Mouse (Mus musculus): ENCODE data around the gene Il16.

Il16 gene

DNA sequence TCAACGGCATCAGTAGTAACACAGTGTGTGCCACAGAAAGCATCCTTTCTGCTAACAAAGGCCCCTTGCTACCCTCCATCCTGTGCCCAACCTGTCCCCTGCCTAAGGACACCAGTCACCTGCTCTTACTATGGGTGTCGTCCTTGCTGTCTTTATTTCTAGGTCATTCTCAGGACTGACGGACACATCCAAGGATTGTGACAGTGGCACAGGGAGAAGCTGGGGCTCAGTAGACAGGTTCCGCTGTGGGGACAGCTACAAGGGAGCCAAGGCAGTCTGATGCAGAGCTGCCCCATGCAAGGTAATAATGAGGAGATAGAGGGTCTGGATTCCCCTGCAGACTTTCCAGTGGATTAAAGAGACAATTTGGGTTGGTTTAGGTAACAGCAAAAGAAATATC lies 67.0 kb downstream of the Il16 start:
- no peak for DNase-seq

DNA sequence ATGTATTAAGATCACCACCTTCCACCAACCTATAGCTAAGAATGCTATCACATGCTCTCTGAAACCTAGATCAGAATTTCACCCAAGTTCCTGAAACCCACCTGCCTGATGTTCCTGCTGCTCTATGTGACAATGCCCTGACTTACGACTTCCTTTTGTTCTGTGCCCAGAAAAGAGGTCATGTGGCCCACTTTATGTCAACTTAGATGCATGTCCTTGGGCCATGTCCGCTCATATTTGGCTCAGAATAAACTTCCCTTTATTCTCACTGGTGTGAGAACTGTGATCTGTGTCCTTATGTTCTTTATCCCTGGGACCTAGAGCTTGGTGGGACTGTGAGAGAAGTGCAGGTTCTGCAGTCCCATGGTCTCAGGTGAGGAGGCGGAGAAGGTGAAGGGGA lies 68.2 kb downstream of the Il16 start:
- no peak for DNase-seq

DNA sequence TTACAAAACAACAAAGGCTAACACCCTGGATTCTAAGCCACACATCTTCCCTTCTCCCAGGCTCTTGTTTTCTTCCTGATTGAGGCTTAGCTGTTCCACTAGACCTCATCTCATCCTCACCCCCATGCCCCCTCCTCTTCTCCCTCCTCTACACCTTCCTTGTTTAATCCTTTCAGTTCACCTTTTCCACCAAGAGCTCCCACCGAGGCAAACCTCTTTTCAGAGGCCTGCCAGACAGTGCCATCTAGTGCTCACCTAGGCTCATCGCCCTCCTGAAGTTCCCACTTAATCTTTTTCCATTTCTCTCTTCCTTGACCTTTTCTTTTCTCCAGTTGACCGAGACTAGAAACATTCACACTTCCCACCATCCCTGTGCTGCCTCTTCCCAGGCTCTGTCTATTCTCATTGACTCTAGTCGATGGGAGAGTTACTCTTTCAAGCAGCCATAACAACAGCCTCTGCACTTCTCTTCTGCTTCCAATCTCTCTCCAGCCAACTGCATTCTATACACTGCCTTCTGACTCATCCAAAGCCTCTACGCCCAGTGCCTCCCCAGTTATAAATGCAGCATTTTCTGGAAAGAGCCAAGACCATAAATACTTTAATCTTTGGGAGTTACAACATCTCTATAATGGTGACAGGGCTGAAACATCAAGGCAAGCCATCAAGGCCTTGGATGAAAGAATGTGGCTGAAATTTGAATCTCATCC lies 69.8 kb downstream of the Il16 start:
- DNase-seq, result peak; percentile 60

DNA sequence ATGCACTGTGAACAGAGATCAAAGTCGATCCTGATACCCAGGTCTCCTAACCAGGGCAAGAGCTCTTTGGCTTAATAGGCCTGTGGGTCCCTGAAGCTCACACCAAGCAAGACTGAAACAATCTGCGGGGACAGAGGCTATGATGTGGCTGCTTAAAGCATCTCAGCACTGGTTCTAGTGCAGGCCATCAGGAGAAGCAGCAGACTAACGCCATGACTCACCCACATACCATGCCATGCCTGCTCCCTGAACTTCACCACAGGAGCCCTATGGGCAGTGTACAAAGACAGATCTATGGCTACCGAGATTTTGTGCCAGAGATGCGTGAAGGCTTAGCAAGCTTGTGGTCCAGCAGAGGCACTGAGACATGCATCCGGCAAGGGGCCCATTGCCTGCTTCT lies 74.0 kb downstream of the Il16 start:
- DNase-seq, result no peak

DNA sequence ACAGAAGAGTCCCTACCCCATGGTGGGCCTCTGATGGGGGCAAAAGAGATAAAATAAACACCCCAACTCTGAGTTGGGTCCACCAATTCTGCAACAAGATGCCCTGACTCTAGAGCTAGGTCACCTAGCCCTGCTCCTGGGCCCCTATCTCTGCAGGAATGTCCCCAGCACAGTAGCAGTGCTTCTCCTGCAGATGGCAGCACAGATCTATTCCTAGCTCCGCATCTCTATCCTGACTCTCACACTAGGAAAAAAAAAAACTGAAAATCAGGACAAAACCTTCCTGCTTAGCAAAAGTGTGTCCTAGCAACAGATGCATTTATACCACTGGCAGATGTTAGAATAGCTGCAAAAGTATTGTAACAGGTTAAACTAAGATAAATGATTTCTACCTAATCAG lies 76.8 kb downstream of the Il16 start:
- DNase-seq, result peak; percentile 84

DNA sequence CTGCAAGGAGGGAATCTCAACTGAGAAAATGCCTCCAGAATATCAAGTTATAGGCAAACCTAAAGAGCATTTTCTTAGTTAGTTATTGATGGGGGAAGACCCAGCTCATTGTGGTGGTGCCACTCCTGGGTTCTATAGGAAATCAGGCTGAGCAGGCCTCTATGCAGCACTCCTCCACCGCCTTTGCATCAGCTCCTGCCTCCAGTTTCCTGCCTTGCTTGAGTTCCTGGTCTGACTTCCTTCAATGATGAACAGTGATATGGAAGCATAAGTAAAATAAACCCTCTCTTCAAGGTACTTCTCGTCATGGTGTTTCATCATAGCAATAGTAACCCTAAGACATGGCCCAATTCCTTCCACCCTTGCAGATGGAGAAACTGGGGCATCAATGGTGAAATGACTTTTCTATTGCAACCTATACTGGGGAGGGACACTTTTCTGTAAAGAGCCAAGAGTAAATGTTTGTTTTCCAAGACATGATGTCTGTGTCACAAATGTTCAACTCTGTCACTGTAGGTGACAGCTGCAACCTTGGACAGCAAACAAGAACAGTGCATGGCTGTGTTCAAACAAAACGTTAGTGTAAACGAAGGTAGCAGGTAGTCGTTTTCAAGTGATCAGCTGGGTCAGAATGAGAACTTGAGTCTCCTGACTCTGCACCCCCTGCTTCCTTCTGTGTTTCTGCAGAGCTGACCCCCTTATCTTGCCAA lies 77.4 kb downstream of the Il16 start:
- peak; percentile 5 for DNase-seq

DNA sequence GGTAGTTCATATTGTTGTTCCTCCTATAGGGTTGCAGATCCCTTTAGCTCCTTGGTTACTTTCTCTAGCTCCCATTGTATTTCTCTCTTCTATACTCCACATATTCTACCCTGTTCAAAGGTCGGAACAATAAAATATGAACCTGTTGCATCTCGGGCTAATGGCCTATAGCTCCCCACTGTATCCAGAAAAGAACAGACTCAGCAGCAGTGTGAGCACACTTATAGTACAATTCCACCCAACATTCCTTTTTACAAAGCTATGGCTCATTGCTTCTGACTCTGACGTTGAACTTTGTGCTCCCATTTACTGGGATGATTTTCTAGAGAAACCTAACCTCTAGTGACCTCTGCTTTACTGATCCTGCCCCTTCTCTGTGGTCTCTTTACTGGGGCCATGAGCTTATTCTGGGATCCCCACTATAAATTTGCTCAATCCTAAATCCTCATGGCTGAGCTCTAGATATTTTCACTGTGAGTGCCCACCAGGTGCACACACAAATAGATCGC lies 79.4 kb downstream of the Il16 start:
- no peak for DNase-seq

DNA sequence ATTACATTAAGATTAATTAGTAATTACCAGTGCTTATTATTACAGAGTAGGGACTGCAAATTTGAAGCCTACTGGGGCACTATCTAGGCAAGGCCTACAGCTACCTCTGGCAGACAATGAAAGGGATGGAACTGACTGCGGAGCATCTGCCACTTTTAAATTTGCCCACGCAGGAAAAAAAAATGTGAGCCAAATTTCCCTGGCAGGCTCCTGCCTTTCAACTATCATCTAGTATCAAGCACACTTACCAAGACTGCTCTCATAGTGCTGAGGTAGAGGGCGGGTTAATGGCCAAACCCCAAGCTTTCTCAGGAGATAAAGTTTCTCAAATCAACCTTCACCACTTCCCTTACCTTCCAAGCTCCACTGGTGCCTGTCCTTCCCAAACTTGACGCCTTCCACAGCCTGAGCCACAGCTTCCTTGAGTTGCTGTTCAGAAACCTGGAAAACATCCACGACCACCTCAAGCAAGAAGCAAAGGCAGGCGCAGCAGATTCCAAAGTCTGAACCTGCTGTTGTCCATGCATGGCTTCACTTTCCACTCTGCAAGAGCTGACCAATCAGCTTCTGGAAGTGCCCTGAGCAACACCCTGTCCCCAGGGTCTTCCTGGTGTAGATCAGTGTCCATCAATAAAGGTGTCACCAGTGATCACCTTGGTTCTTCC lies 82.7 kb downstream of the Il16 start:
- no peak for DNase-seq

DNA sequence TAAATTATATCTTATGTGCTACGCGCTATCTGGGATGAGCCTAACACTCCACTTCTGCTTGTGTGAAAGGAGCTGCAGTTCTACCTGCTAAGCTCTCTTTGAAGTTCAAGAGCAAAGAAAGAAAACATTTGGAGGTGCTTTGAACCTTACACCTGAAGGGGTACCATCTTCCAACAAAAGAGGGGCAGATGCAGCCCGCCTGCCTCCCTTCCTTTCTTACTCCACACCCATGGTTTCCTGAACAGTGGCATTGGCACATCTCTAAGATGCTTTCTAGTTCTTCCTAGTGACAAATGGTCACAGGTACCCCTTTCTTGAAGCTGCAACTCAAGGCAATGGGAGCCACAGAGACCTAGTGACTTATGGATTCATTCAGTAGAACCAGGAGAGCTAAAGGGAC lies 83.8 kb downstream of the Il16 start:
- DNase-seq, result no peak

DNA sequence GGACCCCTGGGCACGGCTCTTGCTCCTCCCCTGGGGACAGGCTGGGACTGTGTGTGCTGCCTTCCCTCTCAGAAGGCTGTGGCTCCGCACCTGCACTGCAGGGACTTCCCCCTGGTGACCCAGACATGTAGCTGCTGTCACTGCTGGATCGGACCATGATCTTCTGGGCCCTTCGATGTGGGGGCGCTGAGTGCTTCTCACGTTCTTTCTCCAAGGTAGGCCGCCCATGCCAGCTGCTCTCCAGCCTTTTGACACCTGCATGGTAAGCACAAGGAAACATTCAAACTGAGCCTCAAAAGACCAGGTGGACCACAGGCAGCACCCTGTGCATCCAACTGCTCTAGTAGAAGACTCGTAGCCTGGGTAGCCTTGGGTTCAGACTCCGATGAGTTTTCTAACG lies 84.5 kb downstream of the Il16 start:
- DNase-seq, result no peak

DNA sequence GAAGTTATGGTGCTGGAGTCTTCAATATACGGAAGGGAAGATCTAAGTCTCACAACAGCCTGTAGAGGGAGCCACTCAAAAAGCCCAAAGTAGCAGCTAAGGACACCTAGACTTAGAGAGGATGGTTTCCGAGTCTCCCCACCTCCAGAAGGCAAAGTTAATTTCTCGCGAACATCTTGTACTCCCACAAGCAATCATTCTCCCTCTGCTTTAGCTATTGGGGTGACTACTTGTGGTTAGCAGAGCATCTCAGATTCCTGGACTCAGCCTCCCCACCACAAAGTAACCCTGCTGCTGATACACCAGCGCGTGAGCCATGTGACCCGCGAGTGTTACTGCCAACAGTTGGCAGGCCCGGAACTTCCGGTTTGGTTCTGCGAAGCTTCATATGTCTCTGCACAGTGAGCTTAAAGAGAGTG lies 85.2 kb downstream of the Il16 start:
- DNase-seq, result no peak

DNA sequence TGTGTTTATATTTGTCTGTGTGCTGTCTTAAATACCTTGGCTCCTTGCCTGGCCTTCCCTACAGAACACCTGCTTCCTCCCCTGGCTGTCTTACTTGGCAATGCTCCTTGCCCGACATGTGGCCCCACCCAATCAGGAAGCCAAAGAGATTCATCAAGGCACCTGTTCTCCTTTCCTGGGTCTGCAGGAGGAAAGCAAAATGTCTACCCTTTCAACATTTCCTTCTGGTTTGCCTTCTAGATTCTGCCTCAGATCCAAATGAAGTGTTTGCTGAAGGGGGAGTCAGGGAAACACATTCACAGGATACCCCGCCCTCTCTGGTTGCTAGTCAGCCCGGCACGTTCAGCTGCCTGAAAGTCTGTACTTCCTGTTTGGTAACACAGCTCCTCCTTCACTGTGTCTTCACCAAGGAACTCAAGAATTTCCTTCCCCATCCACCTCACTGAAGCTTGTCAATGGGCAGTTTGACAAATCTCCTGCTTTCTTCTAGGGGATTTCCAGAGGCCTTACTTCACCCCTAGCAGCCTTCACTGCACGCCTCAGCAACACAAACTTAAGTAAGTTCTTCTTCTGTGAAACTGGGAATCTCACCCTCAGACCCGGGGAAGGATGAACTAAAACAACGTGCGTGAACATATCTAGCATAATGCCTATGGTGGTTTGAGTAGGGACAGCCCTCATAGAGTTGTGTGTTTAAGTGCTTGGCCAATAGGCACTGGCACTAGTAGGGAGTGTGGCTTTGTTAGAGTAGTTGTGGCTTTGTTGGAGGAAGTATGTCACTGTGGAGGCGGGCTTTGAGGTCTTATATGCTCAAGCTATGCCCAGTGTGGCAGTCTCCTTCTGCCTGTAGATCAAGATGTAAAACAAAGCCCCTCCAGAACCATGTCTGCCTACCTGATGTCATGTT lies 86.1 kb downstream of the Il16 start:
- peak; percentile 69 for DNase-seq

DNA sequence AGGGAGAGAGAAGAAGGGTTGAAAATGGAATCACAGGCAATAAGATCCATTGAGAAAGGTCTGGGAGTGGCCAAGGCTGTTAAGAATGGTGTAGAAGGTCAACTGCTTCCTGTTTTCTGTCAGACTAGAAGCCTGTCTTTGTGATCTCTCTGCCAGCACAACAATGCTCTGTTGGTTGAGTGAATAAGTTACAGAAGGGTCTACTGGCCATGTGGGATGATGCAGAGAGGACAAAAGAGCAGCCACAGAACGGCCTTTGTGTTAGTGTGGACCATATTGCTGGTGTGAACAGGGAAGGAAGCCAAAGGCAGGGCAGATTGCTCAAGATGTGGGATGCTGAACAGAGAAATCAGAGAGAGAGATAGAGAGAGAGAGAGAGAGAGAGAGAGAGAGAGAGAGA lies 86.8 kb downstream of the Il16 start:
- no peak for DNase-seq

DNA sequence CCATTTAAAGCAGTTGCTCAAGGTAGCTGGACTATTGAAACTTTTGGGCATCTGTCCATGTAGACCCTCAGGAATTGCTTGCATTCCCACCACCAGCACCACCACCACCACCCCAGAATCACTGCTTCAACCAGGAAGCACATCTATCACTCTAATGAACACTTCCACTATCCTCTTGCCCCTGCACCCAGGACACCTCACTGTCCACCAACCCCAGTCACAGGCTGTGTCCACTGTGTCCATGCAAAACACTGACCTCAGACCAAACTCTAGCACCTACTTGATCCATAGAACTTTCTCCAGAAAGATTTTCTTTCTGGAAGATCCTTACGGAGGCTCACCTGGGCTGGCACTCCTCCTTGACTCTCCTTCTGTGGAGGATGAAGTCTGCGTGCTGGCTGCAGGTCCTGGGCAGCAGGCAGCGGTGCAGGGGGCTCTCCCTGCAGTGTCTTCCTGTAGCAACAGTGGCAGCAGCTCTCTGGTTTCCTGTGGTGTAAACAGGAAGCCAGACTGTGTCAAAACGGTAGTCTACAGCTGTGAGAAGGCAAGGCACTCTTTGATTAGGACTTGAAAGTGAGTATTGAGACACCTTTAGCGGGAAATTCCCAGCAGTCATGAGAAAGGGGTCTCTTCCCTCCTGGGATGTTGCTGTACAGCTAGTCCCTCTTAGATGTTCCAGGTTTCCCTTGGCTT lies 90.4 kb downstream of the Il16 start:
- DNase-seq, result peak; percentile 64

DNA sequence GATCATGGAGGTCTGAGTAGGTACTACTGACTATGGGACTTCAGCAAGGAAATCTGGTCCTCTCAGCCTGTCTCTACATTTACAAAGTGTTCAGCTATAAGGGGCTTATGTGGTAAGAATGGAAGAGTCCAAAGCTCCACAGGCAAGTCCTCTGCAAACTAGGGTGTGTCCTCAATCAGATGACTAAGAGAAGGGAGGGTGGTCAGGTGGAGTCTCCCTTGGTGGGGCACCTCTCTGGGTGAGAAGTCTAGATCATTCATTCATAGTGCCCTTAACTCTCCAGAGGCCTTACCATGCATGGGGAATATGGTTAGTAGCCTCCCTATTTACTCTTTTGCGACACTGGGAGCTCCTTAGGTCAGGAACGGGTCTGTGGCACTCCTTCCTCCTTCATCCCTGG lies 91.3 kb downstream of the Il16 start:
- DNase-seq, result no peak

DNA sequence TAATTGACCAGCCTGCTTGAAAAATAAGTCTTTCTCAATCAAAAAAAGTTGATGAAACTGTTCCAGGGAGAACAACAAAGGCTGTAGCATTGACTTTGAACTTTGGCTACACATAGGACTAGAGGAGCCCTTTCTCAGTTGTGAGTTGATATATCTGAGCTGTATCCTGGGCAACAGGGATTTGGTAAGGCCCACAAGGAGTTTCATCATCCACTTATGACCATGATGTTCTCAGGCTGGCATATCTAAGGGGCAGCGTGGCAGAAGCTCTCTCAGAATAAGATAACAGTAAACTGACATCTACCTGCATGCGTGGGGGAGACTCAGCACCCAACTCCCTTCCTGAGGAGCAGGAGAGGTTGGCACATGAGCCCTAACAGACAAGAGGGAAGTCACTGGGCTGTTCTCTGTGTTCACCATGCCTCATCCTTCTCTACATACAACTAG lies 91.9 kb downstream of the Il16 start:
- no peak for DNase-seq

DNA sequence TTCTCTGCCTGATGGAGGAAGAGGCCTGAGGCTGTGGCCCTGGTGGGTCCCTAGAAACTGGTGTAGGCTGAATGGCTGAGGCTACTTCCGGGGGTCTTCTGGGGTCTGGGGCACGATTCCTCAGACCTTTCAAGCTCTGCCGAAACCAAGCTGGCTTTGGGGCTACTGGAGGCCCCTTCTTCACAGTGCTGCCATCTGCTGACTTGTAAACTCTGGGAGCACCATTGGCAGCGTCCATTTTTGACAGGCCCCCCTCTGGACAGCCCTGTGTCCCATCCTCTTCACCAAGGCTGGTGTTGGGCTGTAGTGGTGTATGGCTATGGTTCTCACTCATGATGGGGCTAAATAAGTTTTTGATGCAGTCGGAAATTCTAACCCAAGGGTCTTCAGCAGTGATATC lies 93.0 kb downstream of the Il16 start:
- DNase-seq, result no peak

DNA sequence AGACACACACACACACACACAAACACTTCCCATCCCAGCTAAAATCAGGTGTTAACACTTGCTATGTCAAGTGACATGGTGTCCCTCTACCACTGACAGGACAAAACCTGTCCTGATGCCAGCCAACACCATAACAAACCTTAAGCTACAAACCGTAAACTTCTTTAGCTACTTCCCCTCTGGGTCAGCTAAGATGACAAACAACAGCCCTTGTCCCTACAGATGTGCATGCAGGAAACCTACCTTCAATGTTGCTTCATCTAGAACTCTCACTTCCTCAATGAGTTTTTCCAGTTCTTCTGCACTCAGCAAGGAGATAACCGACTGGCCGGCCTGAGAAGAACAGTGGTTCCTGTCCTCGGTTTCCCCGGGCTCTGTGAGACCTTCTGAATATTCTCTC lies 94.9 kb downstream of the Il16 start:
- DNase-seq, result no peak

DNA sequence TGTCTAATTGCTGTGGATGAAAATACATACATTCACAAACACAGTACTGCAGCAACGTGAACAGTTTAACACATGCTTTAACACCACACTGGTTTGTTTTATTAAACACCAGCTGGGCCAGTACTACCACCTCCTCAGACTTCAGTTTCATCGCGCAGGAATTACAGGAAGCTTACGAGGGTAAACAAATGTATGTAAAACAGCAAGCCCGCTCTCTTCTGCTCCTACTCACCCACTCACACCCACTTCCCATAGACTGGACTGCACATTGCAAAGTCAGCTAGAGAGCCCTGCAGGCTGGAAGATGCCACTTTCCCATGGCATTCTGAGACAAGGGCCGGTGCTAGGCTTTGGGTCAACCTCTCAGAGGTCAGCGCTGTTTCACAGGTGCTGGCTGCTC lies 96.7 kb downstream of the Il16 start:
- no peak for DNase-seq

DNA sequence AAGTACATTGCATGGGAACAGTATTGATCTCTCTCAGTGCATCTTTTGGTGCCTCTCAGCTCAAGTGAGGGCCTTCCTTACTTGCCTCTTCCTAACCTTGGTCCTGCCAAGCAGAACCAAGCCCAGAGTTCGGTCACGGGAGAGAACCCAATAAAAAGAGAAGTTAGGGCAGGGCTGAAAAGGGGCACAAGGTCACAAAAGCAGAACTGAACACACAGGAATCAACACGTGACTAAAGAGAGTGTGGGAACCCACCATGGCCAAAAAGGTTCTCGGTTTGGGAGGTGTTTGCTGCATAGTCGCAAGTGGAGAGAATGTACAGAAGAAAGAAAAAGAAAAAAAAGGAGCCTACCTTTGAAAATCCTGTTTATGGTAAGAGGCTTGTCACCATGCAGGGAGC lies 100.0 kb downstream of the Il16 start:
- no peak for DNase-seq

DNA sequence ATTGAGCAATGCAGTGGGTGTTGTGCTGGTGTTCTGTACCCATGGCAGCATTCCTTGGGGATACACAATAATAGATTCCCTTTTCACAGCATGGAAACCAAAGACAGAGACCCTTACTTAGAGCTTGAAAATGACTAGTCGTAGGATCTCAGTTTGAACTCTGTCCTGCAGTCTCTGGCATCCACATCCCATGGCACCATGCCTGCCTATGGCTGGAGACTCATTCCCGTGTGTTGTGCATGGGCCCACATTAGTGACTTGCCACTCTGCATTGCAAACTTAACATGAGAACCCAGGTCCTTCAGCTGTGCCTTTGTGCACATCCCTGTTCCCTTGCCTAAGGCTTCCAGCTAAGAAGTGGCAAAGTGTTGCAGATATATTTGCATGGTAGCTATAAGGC lies 100.8 kb downstream of the Il16 start:
- no peak for DNase-seq

DNA sequence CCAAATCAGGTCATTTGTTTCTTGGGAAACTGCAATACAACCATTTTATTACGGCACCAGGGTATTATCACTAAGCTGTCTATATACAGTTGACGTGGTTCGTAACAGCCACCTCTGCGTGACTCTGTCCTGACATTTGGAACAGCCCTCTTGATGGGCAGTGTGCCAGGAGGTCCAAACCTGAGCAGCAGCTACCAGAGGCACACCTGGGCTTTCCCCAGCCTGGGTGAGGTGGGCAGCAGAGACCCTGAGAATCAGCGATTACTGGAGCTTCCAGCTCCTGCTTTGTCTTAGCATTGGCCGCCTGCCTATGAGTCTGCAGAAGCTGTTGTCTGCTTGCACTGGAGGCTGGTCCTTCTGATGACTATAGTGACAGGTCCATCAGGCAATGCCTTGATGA lies 101.9 kb downstream of the Il16 start:
- DNase-seq, result no peak
